ENCODE assay signal across 10 mouse cellular contexts in genomic region chr17:78250149-78250938, GRCm38 (mm10). TPM values are rescaled to one million over a fixed set of nuclear protein-coding genes. Genes with fewer than 3 reads are reported as not detected.
DNase-seq lines count a peak whose midpoint lies in the region; ATAC-seq and TF ChIP-seq lines count a peak whose summit lies in the region.
"Had no signal": no experiment of that assay in that cellular context is flagged by ENCODE, and none has a peak within 500 bp of the region (broad histone marks: within the 10 kb centered on the region; RNA-seq: fewer than 3 reads in every experiment).

No protein-coding gene starts in this region.

- no peaks in the 10 kb centered on the region for H3K9me3 ChIP-seq in lung, postnatal 0 days (ENCODE audit: low read length)
- no peaks in the 10 kb centered on the region for H3K9me3 ChIP-seq in forebrain, embryonic 12.5 days

- no peaks in the 10 kb centered on the region for H3K27me3 ChIP-seq in kidney, adult 2 months (replicated peaks; ENCODE audit: control insufficient read depth, insufficient read depth, low read length)
- no peaks in the 10 kb centered on the region for H3K27me3 ChIP-seq in lung, postnatal 0 days (replicated peaks; ENCODE audit: insufficient read depth, low read length)
- no peaks in the 10 kb centered on the region for H3K27me3 ChIP-seq in forebrain, embryonic 12.5 days

- TF ChIP-seq POLR2A in kidney, adult 2 months (IDR thresholded peaks at IDR 0.05; ENCODE audit: low read depth, low read length) = no peak

- peak; percentile 58 for TF ChIP-seq EP300 in lung, postnatal 0 days (IDR thresholded peaks at IDR 0.05)

- H3K4me3 ChIP-seq in gastrocnemius, adult 2 months = no peak overlapping the region; the same call in 1 of the 2 replicates
- H3K4me3 ChIP-seq in brown adipose tissue, adult 24 weeks (ENCODE audit: insufficient read depth, low read depth, low read length) = no peak overlapping the region
- no peak overlapping the region for H3K4me3 ChIP-seq in kidney, adult 2 months (ENCODE audit: insufficient read depth, low read depth, low read length)
- no peak overlapping the region for H3K4me3 ChIP-seq in lung, postnatal 0 days (ENCODE audit: low read depth, low read length)
- no peak overlapping the region for H3K4me3 ChIP-seq in forebrain, embryonic 12.5 days (replicated peaks)

- H3K4me1 ChIP-seq in brown adipose tissue, adult 24 weeks (ENCODE audit: control insufficient read depth, insufficient read depth, insufficient read length, low read length) = peaks cover 39% of the 10 kb centered on the region
- H3K4me1 ChIP-seq in kidney, adult 2 months (ENCODE audit: control insufficient read depth, insufficient read depth, low read length) = peaks cover 27% of the 10 kb centered on the region
- peaks cover 2% of the 10 kb centered on the region; the same call in 1 of the 2 replicates for H3K4me1 ChIP-seq in lung, postnatal 0 days (ENCODE audit: insufficient read depth, low read depth, low read length)
- H3K4me1 ChIP-seq in forebrain, embryonic 12.5 days = peaks cover 20% of the 10 kb centered on the region; the same call in 1 of the 2 replicates

- H3K36me3 ChIP-seq in kidney, adult 2 months (ENCODE audit: control insufficient read depth, insufficient read depth, low read length) = no peaks in the 10 kb centered on the region
- H3K36me3 ChIP-seq in lung, postnatal 0 days (ENCODE audit: insufficient read depth, low read length) = no peaks in the 10 kb centered on the region
- no peaks in the 10 kb centered on the region for H3K36me3 ChIP-seq in forebrain, embryonic 12.5 days (replicated peaks)

- no peak for TF ChIP-seq CTCF in gastrocnemius, adult 2 months (IDR thresholded peaks at IDR 0.05)
- TF ChIP-seq CTCF in kidney, adult 2 months (conservative IDR thresholded peaks at IDR 0.05; ENCODE audit: insufficient read depth, insufficient read length, low read depth, low read length) = no peak
- TF ChIP-seq CTCF in lung, postnatal 0 days (IDR thresholded peaks at IDR 0.05) = no peak

- peak; percentile 41; the same call in 1 of the 2 replicates for ATAC-seq in lung, postnatal 0 days
- no peak for ATAC-seq in forebrain, embryonic 12.5 days (ENCODE audit: low FRiP score)
- no peak for ATAC-seq in megakaryocyte progenitor cell, adult 5-6 weeks (replicated peaks; ENCODE audit: poor library complexity)
- ATAC-seq: midbrain, embryonic 16.5 days had no signal

- H3K9ac ChIP-seq in lung, postnatal 0 days (replicated peaks; ENCODE audit: low read depth) = no peak overlapping the region
- no peak overlapping the region for H3K9ac ChIP-seq in forebrain, embryonic 12.5 days

- WGBS in kidney, adult 2 months = 61% methylated on average over 14 of the region's 14 CpGs
- WGBS in lung, postnatal 0 days = 49% methylated on average over 14 of the region's 14 CpGs
- 85% methylated on average over 14 of the region's 14 CpGs for WGBS in forebrain, embryonic 12.5 days

- H3K4me2 ChIP-seq in lung, postnatal 0 days (replicated peaks; ENCODE audit: low read depth, low read length) = no peak overlapping the region
- H3K4me2 ChIP-seq in forebrain, embryonic 12.5 days = no peak overlapping the region

- intact Hi-C loops in gastrocnemius, adult 2 months (cut with DNase I) = no loop called here

- H3K27ac ChIP-seq in gastrocnemius, adult 2 months = peak overlapping the region; percentile 75
- peak overlapping the region; percentile 90 for H3K27ac ChIP-seq in brown adipose tissue, adult 24 weeks (replicated peaks; ENCODE audit: low read depth, low read length)
- H3K27ac ChIP-seq in kidney, adult 2 months (ENCODE audit: insufficient read depth, low read depth, low read length) = peak overlapping the region; percentile 86
- no peak overlapping the region for H3K27ac ChIP-seq in lung, postnatal 0 days (ENCODE audit: low read length)
- no peak overlapping the region for H3K27ac ChIP-seq in forebrain, embryonic 12.5 days

- DNase-seq in gastrocnemius, adult 2 months = peak; percentile 46
- no peak for DNase-seq in gastrocnemius, postnatal 10 days
- DNase-seq in kidney, adult 2 months = peak; percentile 83
- DNase-seq in lung, postnatal 0 days (ENCODE audit: low spot score) = peak; percentile 53
- no peak for DNase-seq in layer of hippocampus, adult 9-11 months
- DNase-seq: cerebellum, adult 11 months had no signal

RNA-seq across cellular contexts. Expression of gene Crim1, which starts 50.3 kb away (rescaled TPM):
- 10 to 100 TPM; 37.5 to 46.3 TPM for total RNA-seq in gastrocnemius, adult 2 months (2021)
- 10 to 100 TPM; 19.8 to 22.5 TPM for total RNA-seq in gastrocnemius, postnatal 10 days (2021)
- 6.8 and 10.6 TPM in 2 replicates for polyA plus RNA-seq in brown adipose tissue, adult 24 weeks (2012; ENCODE audit: insufficient read depth, insufficient read length, missing spikeins)
- polyA plus RNA-seq in kidney, adult 2 months (2012; rRNA removed) = 54.2 and 64.9 TPM in 2 replicates
- polyA plus RNA-seq in lung, postnatal 0 days (2015; fragmentation: Nextera tagmentation; extraction: Ambion mirVana) = 8.2 and 10.2 TPM in 2 replicates
- 3.1 and 3.8 TPM in 2 replicates for polyA plus RNA-seq in forebrain, embryonic 12.5 days (2016; fragmentation: Nextera tagmentation; extraction: Ambion mirVana)
- total RNA-seq in megakaryocyte progenitor cell, adult 5-6 weeks (2015) = 1.2 and 2.1 TPM in 2 replicates
- total RNA-seq in megakaryocyte progenitor cell, adult 5-6 weeks (2017) = 0.79 and 1.3 TPM in 2 replicates

Comparison
In these comparisons a context has a peak if more than half of its experiments do, and no peak if none do; other contexts are left out.
1. DNase-seq: peak in gastrocnemius, adult 2 months (single experiment), kidney, adult 2 months (single experiment) and lung, postnatal 0 days (single experiment); none in gastrocnemius, postnatal 10 days (single experiment) and layer of hippocampus, adult 9-11 months (single experiment).
2. H3K27ac ChIP-seq: peak in gastrocnemius, adult 2 months (single experiment), brown adipose tissue, adult 24 weeks (single experiment) and kidney, adult 2 months (single experiment); none in lung, postnatal 0 days (single experiment) and forebrain, embryonic 12.5 days (single experiment).